ENCODE assay signal across 8 mouse cellular contexts in the genomic region with DNA sequence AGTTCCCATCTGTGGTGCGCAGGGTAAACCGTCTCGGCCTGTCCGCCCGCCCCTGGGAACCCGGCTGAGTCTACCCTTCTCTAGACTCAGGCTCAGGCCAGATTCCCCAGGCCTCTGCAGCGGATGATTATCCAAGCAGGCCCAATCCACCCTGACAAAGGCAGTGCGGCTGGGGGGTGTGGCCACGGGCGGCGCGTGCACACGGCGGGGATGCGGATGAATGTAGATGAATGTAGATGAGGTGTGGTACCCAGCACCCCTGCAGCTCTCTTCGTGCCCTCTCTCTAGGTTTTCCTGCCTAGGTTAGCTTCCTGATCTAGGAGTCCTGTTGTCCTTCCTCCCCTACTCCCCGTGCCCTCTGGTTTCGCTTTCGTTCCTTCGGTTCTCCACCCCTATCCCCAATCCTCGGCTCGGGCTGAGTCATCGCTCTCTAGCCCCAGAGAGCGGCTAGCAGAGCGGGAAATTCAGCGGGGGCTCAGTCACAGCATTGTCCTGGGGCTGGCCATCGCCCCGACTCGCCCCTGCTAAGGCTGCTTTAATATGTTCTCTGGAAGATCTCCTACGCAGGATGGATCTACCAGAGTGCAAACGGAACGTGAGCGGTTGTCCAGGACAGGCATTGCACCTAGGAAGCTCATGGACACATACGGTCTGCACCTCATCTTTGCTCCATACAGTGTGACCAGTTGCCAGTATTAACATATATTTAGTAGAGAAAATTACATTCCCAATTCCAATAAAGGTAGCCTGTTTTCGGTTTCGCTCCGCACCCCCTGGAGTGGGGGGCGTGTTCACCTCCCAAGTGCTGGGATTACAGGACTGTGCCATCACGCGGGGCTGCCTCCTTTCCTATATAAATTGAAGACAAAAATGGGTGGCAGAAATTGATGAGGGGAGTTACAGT. TPM values are rescaled to one million over a fixed set of nuclear protein-coding genes. Genes with fewer than 3 reads are reported as not detected.
DNase-seq lines count a peak whose midpoint lies in the region; ATAC-seq and TF ChIP-seq lines count a peak whose summit lies in the region.

No protein-coding gene starts in this region.

- H3K27ac ChIP-seq in embryonic facial prominence, embryonic 13.5 days = peak overlapping the region; percentile 79
- H3K27ac ChIP-seq in heart, adult 2 months = peak overlapping the region; percentile 90
- peak overlapping the region; percentile 49 for H3K27ac ChIP-seq in kidney, adult 2 months (ENCODE audit: insufficient read depth, low read depth, low read length)
- peak overlapping the region; percentile 84 for H3K27ac ChIP-seq in limb, embryonic 12.5 days
- peak overlapping the region; percentile 93 for H3K27ac ChIP-seq in midbrain, embryonic 14.5 days (replicated peaks; ENCODE audit: low read depth, low read length)

- H3K4me2 ChIP-seq in embryonic facial prominence, embryonic 13.5 days = peak overlapping the region; percentile 86
- peak overlapping the region; percentile 70 for H3K4me2 ChIP-seq in limb, embryonic 12.5 days
- peak overlapping the region; percentile 68 for H3K4me2 ChIP-seq in midbrain, embryonic 14.5 days (ENCODE audit: low read length)

- no peaks in the 10 kb centered on the region for H3K36me3 ChIP-seq in embryonic facial prominence, embryonic 13.5 days
- no peaks in the 10 kb centered on the region for H3K36me3 ChIP-seq in heart, adult 2 months (ENCODE audit: control insufficient read depth, insufficient read depth, low read length)
- no peaks in the 10 kb centered on the region for H3K36me3 ChIP-seq in kidney, adult 2 months (ENCODE audit: control insufficient read depth, insufficient read depth, low read length)
- no peaks in the 10 kb centered on the region for H3K36me3 ChIP-seq in limb, embryonic 12.5 days
- no peaks in the 10 kb centered on the region for H3K36me3 ChIP-seq in midbrain, embryonic 14.5 days (ENCODE audit: control insufficient read depth, insufficient read depth, low read length)

- DNase-seq in 416B (ENCODE audit: low read depth) = peak; percentile 86
- DNase-seq in adrenal gland, postnatal 4 days (ENCODE audit: low spot score in 2 of 2) = peak; percentile 69 to 74
- peak; percentile 84 to 87 for DNase-seq in heart, adult 2 months
- peak; percentile 88 for DNase-seq in kidney, adult 2 months
- peak; percentile 94 for DNase-seq in midbrain, embryonic 14.5 days
- DNase-seq in spleen, adult 12 weeks (ENCODE audit: low spot score) = peak; percentile 64

- ATAC-seq in embryonic facial prominence, embryonic 13.5 days (ENCODE audit: insufficient number of reproducible peaks, insufficient read depth, low FRiP score, low TSS enrichment, low read depth) = peak; percentile 88
- peak; percentile 87 for ATAC-seq in limb, embryonic 12.5 days (ENCODE audit: insufficient number of reproducible peaks, insufficient read depth, low FRiP score, low TSS enrichment, low read depth)
- ATAC-seq in midbrain, embryonic 14.5 days (ENCODE audit: low FRiP score, low TSS enrichment) = peak; percentile 95

- H3K9ac ChIP-seq in embryonic facial prominence, embryonic 13.5 days = peak overlapping the region; percentile 81
- peak overlapping the region; percentile 79 for H3K9ac ChIP-seq in heart, adult 2 months (ENCODE audit: low read depth, low read length)
- H3K9ac ChIP-seq in limb, embryonic 12.5 days (replicated peaks) = peak overlapping the region; percentile 74
- peak overlapping the region; percentile 77 for H3K9ac ChIP-seq in midbrain, embryonic 14.5 days (replicated peaks; ENCODE audit: low read length)

- H3K27me3 ChIP-seq in embryonic facial prominence, embryonic 13.5 days = no peaks in the 10 kb centered on the region
- no peaks in the 10 kb centered on the region for H3K27me3 ChIP-seq in heart, adult 2 months (ENCODE audit: control insufficient read depth, insufficient read depth, low read length)
- H3K27me3 ChIP-seq in kidney, adult 2 months (replicated peaks; ENCODE audit: control insufficient read depth, insufficient read depth, low read length) = no peaks in the 10 kb centered on the region
- H3K27me3 ChIP-seq in limb, embryonic 12.5 days = peaks cover 4% of the 10 kb centered on the region; the same call in 1 of the 2 replicates
- no peaks in the 10 kb centered on the region for H3K27me3 ChIP-seq in midbrain, embryonic 14.5 days (ENCODE audit: control insufficient read depth, insufficient read depth, low read length)

- peak; percentile 57 for TF ChIP-seq EP300 in heart, adult 2 months (IDR thresholded peaks at IDR 0.05; ENCODE audit: insufficient read depth, low read depth, low read length)

- H3K4me3 ChIP-seq in embryonic facial prominence, embryonic 13.5 days = peak overlapping the region; percentile 68
- peak overlapping the region; percentile 85 for H3K4me3 ChIP-seq in heart, adult 2 months
- peak overlapping the region; percentile 72 for H3K4me3 ChIP-seq in kidney, adult 2 months (ENCODE audit: insufficient read depth, low read depth, low read length)
- H3K4me3 ChIP-seq in limb, embryonic 12.5 days (replicated peaks) = peak overlapping the region; percentile 56
- peak overlapping the region; percentile 47 for H3K4me3 ChIP-seq in midbrain, embryonic 14.5 days (replicated peaks; ENCODE audit: low read depth, low read length)

- peak; percentile 78 for TF ChIP-seq POLR2A in heart, adult 2 months (IDR thresholded peaks at IDR 0.05; ENCODE audit: insufficient read depth, low read depth, low read length)
- TF ChIP-seq POLR2A in kidney, adult 2 months (IDR thresholded peaks at IDR 0.05; ENCODE audit: low read depth, low read length) = no peak

- H3K79me2 ChIP-seq in heart, adult 2 months (replicated peaks; ENCODE audit: control insufficient read depth, insufficient read depth, low read length) = no peaks in the 10 kb centered on the region

- intact Hi-C loops in heart, adult 2 months (cut with DNase I) = loop anchor here (5.0 to 10.0 kb wide), 2 partner anchors 140 to 342 kb away; a partner anchor contains a TSS

- no peak for TF ChIP-seq CTCF in heart, adult 2 months (IDR thresholded peaks at IDR 0.05)
- no peak for TF ChIP-seq CTCF in kidney, adult 2 months (conservative IDR thresholded peaks at IDR 0.05; ENCODE audit: insufficient read depth, insufficient read length, low read depth, low read length)

- H3K9me3 ChIP-seq in embryonic facial prominence, embryonic 13.5 days = no peaks in the 10 kb centered on the region
- no peaks in the 10 kb centered on the region for H3K9me3 ChIP-seq in limb, embryonic 12.5 days
- H3K9me3 ChIP-seq in midbrain, embryonic 14.5 days (ENCODE audit: control insufficient read depth, low read length) = no peaks in the 10 kb centered on the region

- peaks cover 8% of the 10 kb centered on the region; the same call in 1 of the 2 replicates for H3K4me1 ChIP-seq in embryonic facial prominence, embryonic 13.5 days
- peaks cover 2% of the 10 kb centered on the region for H3K4me1 ChIP-seq in heart, adult 2 months (ENCODE audit: control insufficient read depth, insufficient read depth, low read length)
- H3K4me1 ChIP-seq in kidney, adult 2 months (ENCODE audit: control insufficient read depth, insufficient read depth, low read length) = peaks cover 3% of the 10 kb centered on the region; the same call in 1 of the 2 replicates
- 0 out of 2 replicates have a peak, but pooled peaks cover 8% of the 10 kb centered on the region for H3K4me1 ChIP-seq in limb, embryonic 12.5 days (replicated peaks)
- H3K4me1 ChIP-seq in midbrain, embryonic 14.5 days (ENCODE audit: control insufficient read depth, insufficient read depth, low read length) = peaks cover 12% of the 10 kb centered on the region

- WGBS in embryonic facial prominence, embryonic 13.5 days = under 1% methylated on average over 40 of the region's 40 CpGs
- 1% methylated on average over 40 of the region's 40 CpGs for whole genome bisulfite sequencing in heart, adult 2 months
- 1% methylated on average over 40 of the region's 40 CpGs for WGBS in kidney, adult 2 months
- whole genome bisulfite sequencing in limb, embryonic 12.5 days = 1% methylated on average over 40 of the region's 40 CpGs
- under 1% methylated on average over 40 of the region's 40 CpGs for WGBS in midbrain, embryonic 14.5 days

RNA-seq across cellular contexts. Expression of a gene that starts 46.2 kb away (rescaled TPM):
- total RNA-seq in adrenal gland, postnatal 4 days (2021) = 100 to 1,000 TPM; 103 to 106 TPM
- 18.6 and 18.9 TPM in 2 replicates for polyA plus RNA-seq in embryonic facial prominence, embryonic 13.5 days (2015; fragmentation: Nextera tagmentation; extraction: Ambion mirVana)
- 10 to 100 TPM; 57.4 to 63.4 TPM for total RNA-seq in heart, adult 2 months (2021)
- polyA plus RNA-seq in heart, adult 2 months (2012; rRNA removed) = 26.5 and 35.7 TPM in 2 replicates
- 35.3 and 36.8 TPM in 2 replicates for polyA plus RNA-seq in kidney, adult 2 months (2012; rRNA removed)
- polyA plus RNA-seq in limb, embryonic 12.5 days (2016; fragmentation: Nextera tagmentation; extraction: Ambion mirVana) = 17.6 and 21.7 TPM in 2 replicates
- 19.1 and 19.6 TPM in 2 replicates for polyA plus RNA-seq in midbrain, embryonic 14.5 days (2014; fragmentation: Nextera tagmentation; extraction: Ambion mirVana)

Comparison
In these comparisons a context has a peak if more than half of its experiments do, and no peak if none do; other contexts are left out.
1. Peak in every context shown above with its lines: DNase-seq, ATAC-seq, H3K4me3 ChIP-seq and H3K27ac ChIP-seq.